Mouse (Mus musculus) kidney, postnatal 0 days (tissue): ENCODE results near the gene C1ql4. TPM values are rescaled to one million over a fixed set of nuclear protein-coding genes. Genes with fewer than 3 reads are reported as not detected.
A peak's percentile ranks its signal among the peaks of the same experiment; 100 is the strongest.

ENCODE experiments used
- ATAC-seq: fragments of 200-750 bp; cut with Nextera tagmentation; replicated peaks from 2 replicates; pipeline ENCODE4 v1.8.0; 2017; ENCODE audit warnings: low read depth, moderate number of reproducible peaks, moderate TSS enrichment, moderate library complexity; ENCODE audit not compliant: low FRiP score
- DNase-seq: peaks from one replicate; pipeline ENCODE4 v3.0.0-alpha.2; 2016; ENCODE audit warnings: low spot score
- H3K27ac ChIP-seq: fragments of 300-500 bp; sonication (generic); 2 replicates; pipeline ENCODE4 v1.5.1; 2014; ENCODE audit warnings: mild to moderate bottlenecking
- H3K27me3 ChIP-seq: fragments of 300-500 bp; sonication (generic); 2 replicates; pipeline ENCODE4 v1.6.1; 2014; ENCODE audit warnings: low read length, mixed read lengths; ENCODE audit not compliant: insufficient read depth
- H3K36me3 ChIP-seq: fragments of 300-500 bp; sonication (generic); 2 replicates; pipeline ENCODE4 v1.6.1; 2014; ENCODE audit warnings: low read length, mixed read lengths; ENCODE audit not compliant: insufficient read depth
- H3K4me1 ChIP-seq: fragments of 300-500 bp; sonication (generic); replicated peaks from 2 replicates; pipeline ENCODE4 v1.6.1; 2014; ENCODE audit warnings: antibody characterized with exemption, low read length, mixed read lengths; ENCODE audit not compliant: insufficient read depth
- H3K4me2 ChIP-seq: fragments of 300-500 bp; sonication (generic); 2 replicates; pipeline ENCODE4 v1.6.1; 2014; ENCODE audit warnings: mild to moderate bottlenecking, low read length, moderate library complexity, mixed read lengths
- H3K4me3 ChIP-seq: fragments of 300-500 bp; sonication (generic); replicated peaks from 2 replicates; pipeline ENCODE4 v1.5.1; 2014; ENCODE audit warnings: low read depth, low read length
- H3K9ac ChIP-seq: fragments of 300-500 bp; sonication (generic); 2 replicates; pipeline ENCODE4 v1.6.1; 2014; ENCODE audit warnings: low read depth, low read length
- H3K9me3 ChIP-seq: fragments of 300-500 bp; sonication (generic); replicated peaks from 2 replicates; pipeline ENCODE4 v1.6.1; 2016; ENCODE audit warnings: low read length, inconsistent platforms, mixed read lengths
- CTCF ChIP-seq: IDR thresholded peaks from 2 replicates; pipeline ENCODE4 v1.5.1; 2016; ENCODE audit warnings: antibody characterized with exemption, low read depth, mild to moderate bottlenecking, moderate library complexity
- WGBS: fragments of 180-500 bp; shearing (Covaris S2); extraction: QIAGEN DNeasy Blood & Tissue Kit; methylation state at CpG from one replicate; pipeline ENCODE4 v1.1.7; 2014; 5-methylcytosine and 5-hydroxymethylcytosine counted together
- polyA plus RNA-seq: library from polyadenylated mRNA; unstranded; fragments of >200 nt; fragmentation: Nextera tagmentation; extraction: Ambion mirVana; gene quantifications from 2 replicates; pipeline ENCODE4 v1.2.1, GENCODE M21; 2015

Gene C1ql4
- polyA plus RNA-seq, 1 experiment from 2014 or later = 1.3 TPM

DNA sequence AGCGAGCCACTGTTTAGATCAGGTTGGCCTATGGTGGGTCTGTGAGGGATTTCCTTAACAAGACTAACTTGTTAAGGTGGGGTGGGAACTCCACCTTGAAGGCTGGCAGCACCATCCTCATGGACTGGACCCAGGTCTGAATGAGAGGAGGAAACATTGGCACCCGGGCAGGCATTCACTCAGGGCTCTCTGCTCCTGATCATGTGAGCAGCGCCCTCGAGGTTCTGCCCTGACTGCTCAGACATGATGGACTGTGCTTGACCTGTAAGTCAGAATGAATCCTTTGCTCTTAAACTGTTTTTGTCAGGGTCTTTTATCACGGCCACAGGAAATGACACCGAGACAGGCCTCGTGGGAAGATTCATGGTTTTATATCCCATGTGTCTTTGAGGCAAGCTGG, 17.6 kb upstream of the C1ql4 start:
- no peaks in the 10 kb centered on the region for H3K36me3 ChIP-seq
- H3K9ac ChIP-seq = no peak overlapping the region
- no peak overlapping the region for H3K4me3 ChIP-seq
- H3K27ac ChIP-seq = no peak overlapping the region
- H3K4me2 ChIP-seq = no peak overlapping the region
- 29% methylated on average over 7 of the region's 7 CpGs for WGBS
- no peaks in the 10 kb centered on the region for H3K9me3 ChIP-seq
- no peak for TF ChIP-seq CTCF
- ATAC-seq = no peak
- DNase-seq = peak; percentile 60
- no peaks in the 10 kb centered on the region for H3K4me1 ChIP-seq
- no peaks in the 10 kb centered on the region for H3K27me3 ChIP-seq

- no peaks in the 10 kb centered on the region for H3K36me3 ChIP-seq
- H3K9me3 ChIP-seq = no peaks in the 10 kb centered on the region
- H3K27me3 ChIP-seq = peaks cover 17% of the 10 kb centered on the region
- no peak overlapping the region for H3K27ac ChIP-seq
- H3K9ac ChIP-seq = no peak overlapping the region
- WGBS = 56% methylated on average over 3 of the region's 3 CpGs
- TF ChIP-seq CTCF = 0 out of 2 replicates have a peak, but pooled peaks have one; percentile 42
- ATAC-seq (no peak), DNase-seq (no peak)
- no peak overlapping the region for H3K4me2 ChIP-seq
- no peak overlapping the region for H3K4me3 ChIP-seq
- peaks cover 30% of the 10 kb centered on the region for H3K4me1 ChIP-seq
These were observed 12.4 kb upstream of the C1ql4 start for GRCm38 (mm10) chr15:99099984-99100383.

- DNase-seq = peak; percentile 83
- H3K27me3 ChIP-seq = peaks cover 20% of the 10 kb centered on the region
These were observed 11.5 kb upstream of the C1ql4 start for GRCm38 (mm10) chr15:99099139-99099556.

GRCm38 (mm10) chr15:99098493-99098861, 10.9 kb upstream of the C1ql4 start:
- Histone ChIP-seq H3K27ac (no peak overlapping the region), H3K9ac (peak overlapping the region; percentile 52; the same call in 1 of the 2 replicates), H3K4me1 (peaks cover 41% of the 10 kb centered on the region), H3K4me3 (peak overlapping the region; percentile 38), H3K27me3 (peaks cover 20% of the 10 kb centered on the region), H3K36me3 (no peaks in the 10 kb centered on the region), H3K9me3 (no peaks in the 10 kb centered on the region), H3K4me2 (peak overlapping the region; percentile 80)
- 3% methylated on average over 9 of the region's 9 CpGs for WGBS
- TF ChIP-seq CTCF = no peak
- DNase-seq (no peak), ATAC-seq (no peak)

More at GRCm38 (mm10) chr15:99099139-99099556, 11.5 kb upstream of the C1ql4 start:
- 2% methylated on average over 15 of the region's 15 CpGs for WGBS
- Histone ChIP-seq H3K36me3 (no peaks in the 10 kb centered on the region), H3K9ac (0 out of 2 replicates have a peak overlapping the region, but pooled peaks have one; percentile 18), H3K27ac (0 out of 2 replicates have a peak overlapping the region, but pooled peaks have one; percentile 54), H3K9me3 (no peaks in the 10 kb centered on the region), H3K4me2 (peak overlapping the region; percentile 80), H3K4me1 (peaks cover 36% of the 10 kb centered on the region), H3K4me3 (peak overlapping the region; percentile 13)
- peak; percentile 74 for ATAC-seq
- TF ChIP-seq CTCF = peak; percentile 87

DNA sequence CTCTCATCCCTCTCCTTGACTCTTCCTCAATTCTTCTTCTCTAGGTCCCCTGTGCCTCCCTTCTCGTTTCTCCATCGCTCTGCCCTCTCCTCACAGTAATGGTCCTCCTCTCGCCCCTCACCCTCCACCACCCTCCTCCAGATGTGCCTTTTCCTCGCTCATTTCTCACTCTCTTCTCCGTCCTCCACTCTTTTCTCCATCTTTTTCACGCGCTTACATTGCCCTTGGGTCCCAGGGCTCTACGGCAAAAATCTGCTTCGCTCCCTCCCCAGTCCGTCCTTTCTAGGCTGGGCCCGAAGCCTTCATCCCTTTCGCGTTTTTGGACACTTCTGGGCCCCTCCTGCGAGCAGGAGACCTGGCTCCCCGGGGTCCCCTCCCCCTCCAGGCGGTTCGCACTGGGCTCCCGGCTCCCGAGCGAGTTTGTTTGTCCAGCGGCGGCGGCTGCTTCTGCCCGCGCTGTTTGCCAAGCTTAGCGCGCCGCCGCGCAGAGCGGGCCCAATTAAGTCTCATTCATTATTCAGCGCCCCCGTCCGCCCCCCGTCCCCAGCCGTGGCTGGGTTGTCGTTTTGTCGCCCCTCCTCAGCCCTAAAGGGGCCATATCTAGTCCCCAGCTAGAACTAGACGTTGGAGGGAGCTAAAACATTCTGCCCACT, 10.3 kb upstream of the C1ql4 start:
- Histone ChIP-seq H3K4me3 (peak overlapping the region; percentile 38), H3K4me2 (peak overlapping the region; percentile 80), H3K27ac (no peak overlapping the region; the same call in 1 of the 2 replicates), H3K9ac (peak overlapping the region; percentile 52; the same call in 1 of the 2 replicates), H3K36me3 (no peaks in the 10 kb centered on the region), H3K27me3 (peaks cover 20% of the 10 kb centered on the region), H3K9me3 (no peaks in the 10 kb centered on the region), H3K4me1 (peaks cover 45% of the 10 kb centered on the region)
- TF ChIP-seq CTCF = no peak
- 2% methylated on average over 38 of the region's 39 CpGs for WGBS
- ATAC-seq (no peak), DNase-seq (no peak)

- WGBS = under 1% methylated on average over 54 of the region's 58 CpGs
These were observed 9.3 kb upstream of the C1ql4 start for GRCm38 (mm10) chr15:99096831-99097500.

More at GRCm38 (mm10) chr15:99096831-99097500, 9.3 kb upstream of the C1ql4 start:
- Histone ChIP-seq H3K9me3 (no peaks in the 10 kb centered on the region), H3K4me1 (peaks cover 45% of the 10 kb centered on the region), H3K36me3 (no peaks in the 10 kb centered on the region), H3K4me3 (peak overlapping the region; percentile 38), H3K27me3 (peaks cover 20% of the 10 kb centered on the region), H3K9ac (peak overlapping the region; percentile 18), H3K4me2 (peak overlapping the region; percentile 80), H3K27ac (peak overlapping the region; percentile 48; the same call in 1 of the 2 replicates)
- ATAC-seq (peak; percentile 40), DNase-seq (peak; percentile 80)
- no peak for TF ChIP-seq CTCF
